In the genomic region with DNA sequence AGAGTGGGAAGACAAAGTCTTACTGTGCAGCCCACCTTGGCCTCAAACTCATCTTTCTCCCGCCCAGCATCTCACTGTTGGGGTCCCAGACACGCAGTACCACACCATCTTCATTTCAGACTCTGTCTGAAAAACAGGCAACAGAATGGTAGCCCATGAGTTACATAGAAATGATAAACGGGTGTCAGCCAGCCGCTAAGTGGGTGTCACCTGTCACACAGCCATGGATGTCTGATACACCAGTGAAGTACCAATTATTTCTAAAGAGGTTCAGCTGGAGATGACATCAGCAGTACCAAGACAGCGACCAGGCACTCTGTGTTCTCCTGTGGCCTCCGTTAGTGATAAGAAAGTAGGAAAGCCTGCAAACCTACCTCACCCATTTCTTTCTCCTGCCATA, we compare ENCODE assay signal across 20 mouse cellular contexts.
DNase-seq lines count a peak whose midpoint lies in the region; TF ChIP-seq lines count a peak whose summit lies in the region.
"Had no signal": no experiment of that assay in that cellular context is flagged by ENCODE, and none has a peak within 500 bp of the region (broad histone marks: within the 10 kb centered on the region; RNA-seq: fewer than 3 reads in every experiment).

No protein-coding gene starts in this region.

- no peaks in the 10 kb centered on the region for H3K27me3 ChIP-seq in heart, embryonic 10.5 days (ENCODE audit: insufficient read depth, poor library complexity, severe bottlenecking)
- H3K27me3 ChIP-seq: embryonic facial prominence, embryonic 13.5 days; embryonic facial prominence, embryonic 15.5 days; forebrain, embryonic 12.5 days had no signal

- H3K4me3 ChIP-seq in heart, embryonic 10.5 days: no peak overlapping the region
- H3K4me3 ChIP-seq: embryonic facial prominence, embryonic 13.5 days; embryonic facial prominence, embryonic 15.5 days; erythroblast, embryonic 14.5 days; forebrain, embryonic 10.5 days; forebrain, embryonic 12.5 days had no signal

- DNase-seq in heart, adult 11 months: peak; percentile 53
- DNase-seq in heart, embryonic 10.5 days (ENCODE audit: low spot score): no peak
- DNase-seq in layer of hippocampus, adult 9-11 months: peak; percentile 43
- DNase-seq in layer of hippocampus, postnatal 25 days (ENCODE audit: extremely low spot score in 1 of 2, low spot score in 1 of 2): no peak
- peak; percentile 3 for DNase-seq in brain, embryonic 14.5 days (ENCODE audit: low read depth)
- no peak for DNase-seq in right cerebral cortex, postnatal 25 days
- DNase-seq: adrenal gland, adult 2 months; adrenal gland, postnatal 10 days; adrenal gland, postnatal 25 days; cerebellum, adult 11 months; cerebellum, adult 18-20 months; cerebellum, adult 9-10 months; cerebellum, postnatal 14 days; cerebellum, postnatal 36 days; embryo, embryonic 11 days had no signal

- no peaks in the 10 kb centered on the region for H3K36me3 ChIP-seq in heart, embryonic 10.5 days
- H3K36me3 ChIP-seq: embryonic facial prominence, embryonic 13.5 days; embryonic facial prominence, embryonic 15.5 days; forebrain, embryonic 10.5 days; forebrain, embryonic 12.5 days had no signal

- no peaks in the 10 kb centered on the region for H3K9me3 ChIP-seq in heart, embryonic 10.5 days
- H3K9me3 ChIP-seq: embryonic facial prominence, embryonic 13.5 days; embryonic facial prominence, embryonic 15.5 days; forebrain, embryonic 10.5 days; forebrain, embryonic 12.5 days had no signal

- 75% methylated on average over 6 of the region's 6 CpGs for WGBS in heart, embryonic 10.5 days

- H3K4me1 ChIP-seq in heart, embryonic 10.5 days: no peaks in the 10 kb centered on the region
- H3K4me1 ChIP-seq: embryonic facial prominence, embryonic 13.5 days; embryonic facial prominence, embryonic 15.5 days; forebrain, embryonic 10.5 days; forebrain, embryonic 12.5 days had no signal

- TF ChIP-seq CTCF in brain, embryonic 14.5 days (IDR thresholded peaks at IDR 0.05; ENCODE audit: borderline replicate concordance, extremely low read depth, insufficient read depth, insufficient read length): no peak

- no peak overlapping the region for H3K27ac ChIP-seq in heart, embryonic 10.5 days
- H3K27ac ChIP-seq: embryonic facial prominence, embryonic 13.5 days; embryonic facial prominence, embryonic 15.5 days; forebrain, embryonic 10.5 days; forebrain, embryonic 12.5 days had no signal

- TF ChIP-seq POLR2A in brain, embryonic 14.5 days (IDR thresholded peaks at IDR 0.05; ENCODE audit: borderline replicate concordance, extremely low read depth, insufficient read depth, insufficient read length, poor library complexity, severe bottlenecking): no peak

Comparison
In these comparisons a context has a peak if more than half of its experiments do, and no peak if none do; other contexts are left out.
1. DNase-seq: peak in heart, adult 11 months (single experiment), layer of hippocampus, adult 9-11 months (single experiment) and brain, embryonic 14.5 days (single experiment); none in heart, embryonic 10.5 days (single experiment), layer of hippocampus, postnatal 25 days (0 of 2) and right cerebral cortex, postnatal 25 days (single experiment).